Comparison of ENCODE assay signal across 10 mouse cellular contexts in genomic region chr9:57969736-57970495, GRCm38 (mm10). TPM values are rescaled to one million over a fixed set of nuclear protein-coding genes. Genes with fewer than 3 reads are reported as not detected.
DNase-seq lines count a peak whose midpoint lies in the region; TF ChIP-seq lines count a peak whose summit lies in the region.
"Had no signal": no experiment of that assay in that cellular context is flagged by ENCODE, and none has a peak within 500 bp of the region (broad histone marks: within the 10 kb centered on the region; RNA-seq: fewer than 3 reads in every experiment).

No protein-coding gene starts in this region.

- H3K27ac ChIP-seq in gastrocnemius, adult 2 months: peak overlapping the region; percentile 84
- peak overlapping the region; percentile 22; the same call in 1 of the 2 replicates for H3K27ac ChIP-seq in left cerebral cortex, adult 2 months
- H3K27ac ChIP-seq: embryonic facial prominence, embryonic 12.5 days; stomach, embryonic 15.5 days had no signal

- H3K4me3 ChIP-seq in gastrocnemius, adult 2 months: no peak overlapping the region
- no peak overlapping the region for H3K4me3 ChIP-seq in left cerebral cortex, adult 2 months
- H3K4me3 ChIP-seq: embryonic facial prominence, embryonic 12.5 days; stomach, embryonic 15.5 days had no signal

- intact Hi-C loops in gastrocnemius, adult 2 months (cut with DNase I): no loop called here
- intact Hi-C loops in left cerebral cortex, adult 2 months (cut with DNase I): no loop called here

- TF ChIP-seq CTCF in gastrocnemius, adult 2 months (IDR thresholded peaks at IDR 0.05): no peak
- TF ChIP-seq CTCF in left cerebral cortex, adult 2 months (IDR thresholded peaks at IDR 0.05): no peak

- DNase-seq in gastrocnemius, adult 2 months: peak; percentile 48
- DNase-seq in gastrocnemius, postnatal 10 days: no peak
- DNase-seq in left cerebral cortex, adult 2 months (ENCODE audit: extremely low spot score in 1 of 2, low spot score in 2 of 2): no peak
- no peak for DNase-seq in left cerebral cortex, adult 9 months (ENCODE audit: low spot score in 2 of 2)
- peak; percentile 75 to 87 for DNase-seq in heart, adult 9 months (ENCODE audit: low spot score in 2 of 2)
- peak; percentile 77 for DNase-seq in lung, postnatal 36 days
- DNase-seq in urinary bladder, postnatal 10 days (ENCODE audit: low spot score): no peak
- no peak for DNase-seq in cerebellum, adult 9-10 months

RNA-seq across cellular contexts. Expression of gene Sema7a, which starts 30.0 kb away (rescaled TPM):
- 10 to 100 TPM in 1 of 2 experiments, 1 to 10 TPM in 1; 9.0 to 14.4 TPM for total RNA-seq in gastrocnemius, adult 2 months (2021)
- 10 to 100 TPM; 15.7 to 18.5 TPM for total RNA-seq in gastrocnemius, postnatal 10 days (2021)
- 100 to 1,000 TPM; 151 to 160 TPM for total RNA-seq in left cerebral cortex, adult 2 months (2021)

RNA-seq across cellular contexts. Expression of gene Cyp11a1, which starts 36.3 kb away (rescaled TPM):
- under 1 TPM in 1 of 2 experiments, not detected in 1; 0.10 TPM for total RNA-seq in gastrocnemius, adult 2 months (2021)
- total RNA-seq in gastrocnemius, postnatal 10 days (2021): 1 to 10 TPM; 1.2 to 1.6 TPM
- 1 to 10 TPM; 3.8 to 4.7 TPM for total RNA-seq in left cerebral cortex, adult 2 months (2021)

RNA-seq across cellular contexts. Expression of gene Ubl7, which starts 59.1 kb away (rescaled TPM):
- 10 to 100 TPM; 81.3 to 82.1 TPM for total RNA-seq in gastrocnemius, adult 2 months (2021)
- total RNA-seq in gastrocnemius, postnatal 10 days (2021): 10 to 100 TPM; 48.7 to 49.2 TPM
- total RNA-seq in left cerebral cortex, adult 2 months (2021): 100 to 1,000 TPM; 101 to 109 TPM

Comparison
In these comparisons a context has a peak if more than half of its experiments do, and no peak if none do; other contexts are left out.
1. DNase-seq: peak in gastrocnemius, adult 2 months (single experiment), heart, adult 9 months (2 of 2) and lung, postnatal 36 days (single experiment); none in gastrocnemius, postnatal 10 days (single experiment), left cerebral cortex, adult 2 months (0 of 2), left cerebral cortex, adult 9 months (0 of 2), urinary bladder, postnatal 10 days (single experiment) and cerebellum, adult 9-10 months (single experiment).
2. RNA of gene Sema7a, which starts 30.0 kb away (total RNA-seq): 151 to 160 TPM in left cerebral cortex, adult 2 months; 15.7 to 18.5 TPM in gastrocnemius, postnatal 10 days and 9.0 to 14.4 TPM in gastrocnemius, adult 2 months; every median in the first group is over 4 times any median in the second.